Mouse (Mus musculus): Measurements from ENCODE around the gene Tshb. TPM values are rescaled to one million over a fixed set of nuclear protein-coding genes. Genes with fewer than 3 reads are reported as not detected.

Tshb gene
- not detected in 2 replicates for polyA plus RNA-seq (2012)

- no peaks in the 10 kb centered on the region for H3K9me3 ChIP-seq (ENCODE audit: control insufficient read depth, low read length)
- H3K4me1 ChIP-seq (ENCODE audit: control insufficient read depth): no peaks in the 10 kb centered on the region
- TF ChIP-seq GATA1 (IDR thresholded peaks at IDR 0.05; ENCODE audit: low read length) (no peak), TAL1 (IDR thresholded peaks at IDR 0.05; ENCODE audit: low read length) (no peak)
- H3K4me3 ChIP-seq (replicated peaks): no peak within 1 kb of the TSS
- no peaks in the 10 kb centered on the region for H3K36me3 ChIP-seq (ENCODE audit: control insufficient read depth)
- H3K27me3 ChIP-seq (ENCODE audit: control insufficient read depth): no peaks in the 10 kb centered on the region
Observed at GRCm38 (mm10) chr3:102782618-102783017, at the start of gene Tshb. Gene Tshb, minus strand, starts transcription at chr3:102782718.

- TF ChIP-seq GATA1 (IDR thresholded peaks at IDR 0.05; ENCODE audit: low read length) (no peak), TAL1 (IDR thresholded peaks at IDR 0.05; ENCODE audit: low read length) (no peak)
- no peak overlapping the region for H3K4me3 ChIP-seq (replicated peaks)
- H3K27me3 ChIP-seq (ENCODE audit: control insufficient read depth): no peaks in the 10 kb centered on the region
Observed at GRCm38 (mm10) chr3:102803937-102804336, 21.4 kb upstream of the Tshb start.

GRCm38 (mm10) chr3:102787369-102787768 is 4.9 kb upstream of the Tshb start:
- no peak for TF ChIP-seq GATA1 (IDR thresholded peaks at IDR 0.05; ENCODE audit: low read length)
- no peak for TF ChIP-seq TAL1 (IDR thresholded peaks at IDR 0.05; ENCODE audit: low read length)
- Histone ChIP-seq H3K4me1 (ENCODE audit: control insufficient read depth) (no peaks in the 10 kb centered on the region), H3K27me3 (ENCODE audit: control insufficient read depth) (no peaks in the 10 kb centered on the region), H3K36me3 (ENCODE audit: control insufficient read depth) (no peaks in the 10 kb centered on the region), H3K4me3 (replicated peaks) (no peak overlapping the region), H3K9me3 (ENCODE audit: control insufficient read depth, low read length) (no peaks in the 10 kb centered on the region)

More at GRCm38 (mm10) chr3:102803937-102804336, 21.4 kb upstream of the Tshb start:
- no peaks in the 10 kb centered on the region for H3K4me1 ChIP-seq (ENCODE audit: control insufficient read depth)
- peaks cover 3% of the 10 kb centered on the region; the same call in 1 of the 2 replicates for H3K9me3 ChIP-seq (ENCODE audit: control insufficient read depth, low read length)
- H3K36me3 ChIP-seq (ENCODE audit: control insufficient read depth): no peaks in the 10 kb centered on the region

GRCm38 (mm10) chr3:102773018-102773417 is 9.5 kb downstream of the Tshb start:
- no peaks in the 10 kb centered on the region for H3K9me3 ChIP-seq (ENCODE audit: control insufficient read depth, low read length)
- H3K27me3 ChIP-seq (ENCODE audit: control insufficient read depth): no peaks in the 10 kb centered on the region
- no peaks in the 10 kb centered on the region for H3K36me3 ChIP-seq (ENCODE audit: control insufficient read depth)
- TF ChIP-seq GATA1 (IDR thresholded peaks at IDR 0.05; ENCODE audit: low read length) (no peak), TAL1 (IDR thresholded peaks at IDR 0.05; ENCODE audit: low read length) (no peak)
- no peaks in the 10 kb centered on the region for H3K4me1 ChIP-seq (ENCODE audit: control insufficient read depth)
- no peak overlapping the region for H3K4me3 ChIP-seq (replicated peaks)

GRCm38 (mm10) chr3:102764850-102765249 is 17.7 kb downstream of the Tshb start:
- TF ChIP-seq GATA1 (IDR thresholded peaks at IDR 0.05; ENCODE audit: low read length) (no peak), TAL1 (IDR thresholded peaks at IDR 0.05; ENCODE audit: low read length) (no peak)
- no peaks in the 10 kb centered on the region for H3K9me3 ChIP-seq (ENCODE audit: control insufficient read depth, low read length)
- no peak overlapping the region for H3K4me3 ChIP-seq (replicated peaks)
- H3K4me1 ChIP-seq (ENCODE audit: control insufficient read depth): no peaks in the 10 kb centered on the region
- no peaks in the 10 kb centered on the region for H3K36me3 ChIP-seq (ENCODE audit: control insufficient read depth)
- H3K27me3 ChIP-seq (ENCODE audit: control insufficient read depth): no peaks in the 10 kb centered on the region

GRCm38 (mm10) chr3:102763713-102764400 is 18.7 kb downstream of the Tshb start:
- no peaks in the 10 kb centered on the region for H3K9me3 ChIP-seq (ENCODE audit: control insufficient read depth, low read length)
- TF ChIP-seq TAL1 (IDR thresholded peaks at IDR 0.05; ENCODE audit: low read length): no peak
- no peaks in the 10 kb centered on the region for H3K4me1 ChIP-seq (ENCODE audit: control insufficient read depth)
- H3K4me3 ChIP-seq (replicated peaks): no peak overlapping the region
- no peaks in the 10 kb centered on the region for H3K36me3 ChIP-seq (ENCODE audit: control insufficient read depth)
- no peaks in the 10 kb centered on the region for H3K27me3 ChIP-seq (ENCODE audit: control insufficient read depth)

GRCm38 (mm10) chr3:102762388-102762787 is 20.1 kb downstream of the Tshb start:
- Histone ChIP-seq H3K4me1 (ENCODE audit: control insufficient read depth) (no peaks in the 10 kb centered on the region), H3K9me3 (ENCODE audit: control insufficient read depth, low read length) (no peaks in the 10 kb centered on the region), H3K27me3 (ENCODE audit: control insufficient read depth) (no peaks in the 10 kb centered on the region), H3K4me3 (replicated peaks) (no peak overlapping the region), H3K36me3 (ENCODE audit: control insufficient read depth) (no peaks in the 10 kb centered on the region)
- TF ChIP-seq GATA1 (IDR thresholded peaks at IDR 0.05; ENCODE audit: low read length) (no peak), TAL1 (IDR thresholded peaks at IDR 0.05; ENCODE audit: low read length) (no peak)

GRCm38 (mm10) chr3:102760236-102760635 is 22.3 kb downstream of the Tshb start:
- H3K4me1 ChIP-seq (ENCODE audit: control insufficient read depth): no peaks in the 10 kb centered on the region
- H3K9me3 ChIP-seq (ENCODE audit: control insufficient read depth, low read length): no peaks in the 10 kb centered on the region
- H3K36me3 ChIP-seq (ENCODE audit: control insufficient read depth): no peaks in the 10 kb centered on the region
- no peak overlapping the region for H3K4me3 ChIP-seq (replicated peaks)
- H3K27me3 ChIP-seq (ENCODE audit: control insufficient read depth): no peaks in the 10 kb centered on the region
- no peak for TF ChIP-seq GATA1 (IDR thresholded peaks at IDR 0.05; ENCODE audit: low read length)
- no peak for TF ChIP-seq TAL1 (IDR thresholded peaks at IDR 0.05; ENCODE audit: low read length)

GRCm38 (mm10) chr3:102757019-102757418 is 25.5 kb downstream of the Tshb start:
- no peak for TF ChIP-seq TAL1 (IDR thresholded peaks at IDR 0.05; ENCODE audit: low read length)
- no peak for TF ChIP-seq GATA1 (IDR thresholded peaks at IDR 0.05; ENCODE audit: low read length)
- Histone ChIP-seq H3K9me3 (ENCODE audit: control insufficient read depth, low read length) (no peaks in the 10 kb centered on the region), H3K4me1 (ENCODE audit: control insufficient read depth) (no peaks in the 10 kb centered on the region), H3K36me3 (ENCODE audit: control insufficient read depth) (no peaks in the 10 kb centered on the region), H3K27me3 (ENCODE audit: control insufficient read depth) (no peaks in the 10 kb centered on the region), H3K4me3 (replicated peaks) (no peak overlapping the region)

GRCm38 (mm10) chr3:102755801-102756200 is 26.7 kb downstream of the Tshb start:
- no peaks in the 10 kb centered on the region for H3K36me3 ChIP-seq (ENCODE audit: control insufficient read depth)
- TF ChIP-seq TAL1 (IDR thresholded peaks at IDR 0.05; ENCODE audit: low read length) (no peak), GATA1 (IDR thresholded peaks at IDR 0.05; ENCODE audit: low read length) (no peak)
- no peaks in the 10 kb centered on the region for H3K9me3 ChIP-seq (ENCODE audit: control insufficient read depth, low read length)
- no peak overlapping the region for H3K4me3 ChIP-seq (replicated peaks)
- no peaks in the 10 kb centered on the region for H3K4me1 ChIP-seq (ENCODE audit: control insufficient read depth)
- H3K27me3 ChIP-seq (ENCODE audit: control insufficient read depth): no peaks in the 10 kb centered on the region
